Mouse (Mus musculus) adrenal gland, postnatal 4 days (tissue): ENCODE data around the gene Stk11ip. TPM values are rescaled to one million over a fixed set of nuclear protein-coding genes. Genes with fewer than 3 reads are reported as not detected.
A peak's percentile ranks its signal among the peaks of the same experiment; 100 is the strongest.

Experiments
- DNase-seq, 2 experiments: peaks; one replicate each; pipeline ENCODE4 v3.0.0; 2021 to 2022; ENCODE audit warnings: low spot score in 2 of 2, mixed read lengths in 2 of 2
- total RNA-seq, 2 experiments: library from RNA; stranded (reverse); gene quantifications; 2 replicates each; pipeline ENCODE4 v1.2.3; 2021

The Stk11ip gene
- total RNA-seq, 2 experiments from 2014 or later = 38.1 to 38.4 TPM

- no peak for DNase-seq
Observed at GRCm38 (mm10) chr1:75533325-75534252, 12.3 kb downstream of the Stk11ip start.

- no peak for DNase-seq
Observed at GRCm38 (mm10) chr1:75537587-75537986, 16.3 kb downstream of the Stk11ip start.

GRCm38 (mm10) chr1:75538597-75539190 lies 17.4 kb downstream of the Stk11ip start:
- DNase-seq = no peak

- no peak for DNase-seq
Observed at GRCm38 (mm10) chr1:75541496-75541895, 20.2 kb downstream of the Stk11ip start.

GRCm38 (mm10) chr1:75544351-75544750 lies 23.0 kb downstream of the Stk11ip start:
- DNase-seq = no peak

GRCm38 (mm10) chr1:75545965-75546956 lies 24.9 kb downstream of the Stk11ip start, which contains the start of gene Slc4a3:
Slc4a3 (plus strand) TSS chr1:75546266.
- DNase-seq = peak; percentile 56 to 60

- DNase-seq = no peak
Observed at GRCm38 (mm10) chr1:75547351-75547750, 26.0 kb downstream of the Stk11ip start.

GRCm38 (mm10) chr1:75548083-75548482 lies 26.8 kb downstream of the Stk11ip start:
- DNase-seq = no peak

- DNase-seq = no peak
Observed at GRCm38 (mm10) chr1:75548871-75549270, 27.5 kb downstream of the Stk11ip start.

GRCm38 (mm10) chr1:75549289-75550279 lies 28.3 kb downstream of the Stk11ip start:
- peak in 1 of 2 experiments; percentile 52 for DNase-seq

- DNase-seq = no peak
Observed at GRCm38 (mm10) chr1:75550586-75550985, 29.3 kb downstream of the Stk11ip start.

GRCm38 (mm10) chr1:75555680-75556079 lies 34.4 kb downstream of the Stk11ip start:
- DNase-seq = no peak

GRCm38 (mm10) chr1:75556143-75556781 lies 34.9 kb downstream of the Stk11ip start:
- no peak for DNase-seq

GRCm38 (mm10) chr1:75557041-75557440 lies 35.7 kb downstream of the Stk11ip start:
- no peak for DNase-seq

- no peak for DNase-seq
Observed at GRCm38 (mm10) chr1:75558388-75559178, 37.3 kb downstream of the Stk11ip start.

GRCm38 (mm10) chr1:75559212-75559925 lies 38.0 kb downstream of the Stk11ip start:
- peak; percentile 75 to 89 for DNase-seq

GRCm38 (mm10) chr1:75560206-75560913 lies 39.0 kb downstream of the Stk11ip start:
- DNase-seq = no peak
